Mouse (Mus musculus): ENCODE results near the gene Procr.

DNA sequence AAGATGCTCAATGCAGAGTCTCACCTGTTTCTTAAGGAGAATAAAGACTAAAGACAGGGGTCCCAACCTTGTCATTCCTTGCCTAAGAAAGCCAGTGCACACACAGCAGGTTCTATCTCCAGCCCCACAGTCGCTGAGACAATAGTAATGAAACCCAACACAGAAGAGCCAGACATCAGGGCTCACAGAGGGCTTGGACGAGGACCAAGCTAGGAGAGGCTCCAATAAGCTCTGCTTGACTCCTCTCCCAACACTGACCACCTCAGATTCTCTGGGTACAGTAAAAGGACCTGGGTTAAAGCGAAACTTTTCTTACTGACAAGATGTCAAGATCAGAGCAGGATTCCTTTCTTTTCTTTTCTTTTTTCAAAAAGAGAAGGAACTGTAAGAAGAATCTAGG is 47.7 kb downstream of the Procr start:
- TF ChIP-seq POLR2A (IDR thresholded peaks at IDR 0.05; ENCODE audit: low read depth, low read length) (no peak), CTCF (IDR thresholded peaks at IDR 0.05; ENCODE audit: borderline replicate concordance, insufficient read depth, low read length) (no peak)

Data from embryonic fibroblast, embryonic 13.5 days (primary cell).